Mouse (Mus musculus) thymus, adult 2 months (tissue): ENCODE measurements around the gene Grk5.

Experiments used
- CTCF ChIP-seq: fragments of 200-500 bp; IDR thresholded peaks from 2 replicates; pipeline ENCODE4 v1.5.1; 2012; ENCODE audit warnings: mild to moderate bottlenecking, control low read depth, low read length, moderate library complexity, borderline replicate concordance; ENCODE audit not compliant: control insufficient read depth, poor library complexity, insufficient read depth; ENCODE audit errors: extremely low read depth
- POLR2A ChIP-seq: fragments of 200-500 bp; IDR thresholded peaks from 2 replicates; pipeline ENCODE4 v1.6.1; 2012; ENCODE audit warnings: mild to moderate bottlenecking, low read length, control low read depth, moderate library complexity; ENCODE audit not compliant: control insufficient read depth, poor library complexity, insufficient read depth; ENCODE audit errors: extremely low read depth

DNA sequence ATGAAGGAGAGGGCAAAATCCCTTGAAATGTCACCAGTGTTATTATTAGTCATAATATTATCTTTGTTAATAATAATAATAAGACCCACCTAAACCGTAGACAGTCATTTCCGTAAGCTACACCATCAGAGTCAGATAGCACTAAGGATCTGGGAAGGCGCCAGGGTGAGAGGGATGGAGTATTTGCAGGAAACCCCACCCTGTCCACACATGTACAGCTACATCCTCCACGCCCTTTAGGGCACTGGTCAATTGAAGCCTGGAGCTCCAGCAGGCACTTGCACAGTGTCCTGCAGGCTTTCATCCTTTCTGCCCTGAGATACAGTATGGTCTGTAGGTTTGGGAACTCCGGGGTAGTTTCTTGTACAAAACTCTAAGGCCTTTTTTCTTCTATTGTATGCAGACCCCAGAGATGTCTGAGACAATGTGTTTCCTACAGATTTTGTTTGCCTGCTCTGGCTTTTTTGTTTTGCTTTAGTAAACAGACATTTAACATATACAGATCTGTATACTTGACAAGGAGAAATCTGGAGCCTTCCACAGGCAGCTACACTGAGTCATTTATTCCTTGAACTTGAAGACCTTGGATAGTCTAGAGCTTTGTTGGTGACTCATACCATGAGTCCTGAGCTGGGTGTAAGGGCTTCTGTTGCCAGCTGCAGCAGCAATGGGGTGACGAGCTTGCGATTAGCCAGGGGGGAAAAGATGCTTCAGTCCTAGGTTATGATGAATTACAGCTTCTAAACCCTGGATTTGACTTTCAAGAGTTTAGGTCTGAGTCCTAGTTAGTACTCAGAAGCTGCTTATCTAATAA lies 60.7 kb downstream of the Grk5 start:
- TF ChIP-seq CTCF (no peak), POLR2A (no peak)
